Mouse (Mus musculus): ENCODE measurements around the gene N4bp1.

DNA sequence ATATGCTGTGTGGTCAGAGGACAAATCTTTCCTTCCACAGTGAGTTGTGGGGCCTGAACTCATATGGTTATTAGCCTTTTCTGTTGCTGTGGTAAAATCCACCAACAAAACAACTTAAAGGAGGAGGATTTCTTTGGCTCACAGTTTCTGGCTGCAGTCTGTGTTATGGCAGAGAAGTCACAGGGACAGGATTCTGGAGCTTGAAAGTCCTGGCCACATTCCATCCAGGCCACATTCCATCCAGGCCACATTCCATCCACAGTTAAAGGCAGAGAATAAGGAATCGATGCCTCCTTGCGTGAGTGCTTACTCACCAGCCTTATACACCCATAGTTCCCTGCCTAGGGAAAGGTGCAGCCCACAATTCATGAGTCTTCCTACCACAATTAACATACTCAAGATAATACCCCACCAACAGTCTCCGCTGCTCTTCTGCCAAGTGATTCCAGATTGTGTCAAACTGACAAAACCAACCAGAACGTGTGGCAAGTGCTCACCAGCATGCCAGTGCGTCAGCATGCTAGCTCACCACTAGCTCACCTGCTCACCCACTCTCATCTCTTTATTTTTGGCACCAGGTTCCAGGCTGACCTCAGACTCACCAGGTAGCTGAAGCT is 38.3 kb upstream of the N4bp1 start:
- TF ChIP-seq POLR2A (IDR thresholded peaks at IDR 0.05; ENCODE audit: borderline replicate concordance, extremely low read depth, insufficient read depth, insufficient read length, poor library complexity, severe bottlenecking) (no peak), CTCF (IDR thresholded peaks at IDR 0.05; ENCODE audit: borderline replicate concordance, extremely low read depth, insufficient read depth, insufficient read length) (no peak)

All from brain, embryonic 14.5 days (tissue).